Mouse (Mus musculus) CD4-positive helper T cell, adult 2 months (primary cell): ENCODE measurements around the gene Lrfn4.

Experiments used
- DNase-seq: peaks from one replicate; pipeline ENCODE4 v3.0.0-alpha.2; 2012; ENCODE audit warnings: low read depth, missing footprints, low spot score

Gene Lrfn4

DNA sequence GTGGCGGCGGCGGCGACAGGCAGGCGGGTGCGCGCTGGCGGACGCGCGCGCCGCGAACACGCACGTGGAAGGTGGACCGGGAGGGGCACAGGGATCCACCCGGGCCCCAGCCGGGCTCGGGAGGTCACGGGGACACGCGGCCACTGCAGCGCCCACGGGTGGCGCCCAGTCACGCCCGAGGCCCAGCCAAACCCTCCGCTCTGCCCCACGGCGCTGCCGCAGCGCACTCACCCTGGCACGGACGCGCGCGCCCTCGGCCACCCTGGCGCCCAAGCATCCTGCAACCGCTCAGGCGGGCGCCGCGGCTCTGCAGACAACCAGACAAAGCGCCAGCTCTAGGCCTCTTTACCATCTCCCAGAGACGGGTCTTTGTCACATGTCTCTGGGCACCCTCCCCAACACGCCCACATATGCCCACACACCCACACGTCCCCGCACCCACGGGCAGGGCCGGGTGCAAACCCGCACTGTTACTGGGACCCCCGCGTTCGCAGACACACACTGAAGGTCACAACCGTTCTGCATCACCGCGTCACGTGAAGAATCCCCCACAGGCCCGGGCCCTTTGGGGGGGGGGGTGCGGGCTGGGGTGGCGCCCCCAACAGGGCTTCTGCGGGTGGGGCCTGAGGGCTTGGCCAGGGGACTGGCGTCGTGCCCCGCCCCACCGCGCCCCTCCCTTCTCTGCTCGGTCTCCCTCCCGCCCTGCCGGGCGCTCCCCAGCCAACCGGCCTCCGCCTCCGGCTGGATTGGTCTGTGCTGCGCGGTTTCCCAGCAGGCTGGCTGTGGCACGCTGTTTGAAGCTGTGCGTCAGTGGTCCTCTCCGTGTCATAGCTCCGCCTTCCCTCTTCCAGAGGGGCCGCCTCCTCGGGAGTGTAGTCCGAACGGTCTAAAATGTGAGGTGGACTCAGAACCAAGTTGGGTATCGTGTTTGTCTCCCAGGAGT, at the start of gene Lrfn4:
TSS of gene Lrfn4 (minus strand) at position 517 of the 943 bp plus-strand sequence.
- DNase-seq = peak; percentile 72

DNA sequence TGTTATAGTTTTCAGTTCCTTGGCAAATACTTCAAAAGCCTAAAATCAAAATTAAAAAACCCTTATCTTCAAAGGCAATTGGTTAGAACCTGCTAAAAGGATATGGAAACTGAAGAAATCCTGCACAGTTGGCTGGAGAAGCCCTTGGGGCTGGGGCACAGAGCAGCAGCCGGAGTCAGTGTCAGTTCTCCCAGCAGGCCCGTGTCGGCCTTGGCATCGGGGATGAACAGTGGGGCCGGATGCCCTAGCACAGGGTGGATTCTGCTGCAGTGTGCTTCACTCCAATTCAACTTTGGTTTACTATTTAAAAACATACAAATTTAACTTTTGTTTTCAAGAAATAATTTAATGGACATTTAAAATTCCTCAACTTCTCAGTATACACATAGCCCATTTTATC, 42.7 kb upstream of the Lrfn4 start:
- DNase-seq = no peak

DNA sequence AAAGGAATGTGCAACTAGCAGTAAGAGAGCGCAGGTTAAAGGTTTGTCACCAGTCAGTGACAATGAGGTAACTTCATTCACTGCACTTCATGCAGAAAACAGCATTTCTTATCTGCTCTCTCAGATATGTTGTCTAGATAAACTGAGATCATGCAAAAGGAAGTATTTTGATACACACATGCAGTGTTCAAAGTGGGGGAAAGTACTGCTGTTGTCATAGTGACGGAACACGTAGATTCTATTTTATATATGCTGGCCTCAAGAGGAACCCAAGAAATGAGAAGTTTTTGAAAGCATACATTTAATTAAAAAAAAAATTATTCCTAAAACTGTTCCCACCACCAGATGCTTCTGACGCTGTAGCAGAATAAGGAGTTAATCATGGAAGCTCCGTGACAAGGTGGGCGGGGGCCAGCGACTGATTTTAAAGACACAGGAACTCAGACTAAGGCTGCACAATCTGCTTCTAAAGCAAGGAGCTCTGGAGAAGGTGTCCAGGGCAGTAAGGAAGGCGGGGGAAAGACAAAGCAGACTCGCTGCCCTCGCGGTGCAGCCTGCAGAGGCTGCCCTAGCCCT, 31.5 kb upstream of the Lrfn4 start:
- no peak for DNase-seq

DNA sequence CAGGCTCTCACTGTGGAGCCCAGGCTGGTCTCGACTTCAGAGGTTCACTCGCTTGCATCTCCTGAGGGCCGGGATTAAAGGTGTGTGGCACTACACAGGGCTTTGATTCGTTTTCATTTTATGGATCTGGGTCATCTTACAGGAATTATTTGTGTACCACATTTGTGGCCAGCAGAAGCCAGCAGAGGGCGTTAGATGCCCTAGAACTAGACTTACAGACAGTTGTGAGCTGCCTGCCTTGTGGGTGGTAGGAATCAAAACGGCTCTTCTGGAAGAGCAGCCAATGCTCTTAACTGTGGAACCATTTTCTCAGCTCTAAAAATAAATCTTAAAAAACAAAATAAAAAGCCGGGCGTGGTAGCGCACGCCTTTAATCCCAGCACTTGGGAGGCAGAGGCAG, 28.8 kb upstream of the Lrfn4 start:
- no peak for DNase-seq

DNA sequence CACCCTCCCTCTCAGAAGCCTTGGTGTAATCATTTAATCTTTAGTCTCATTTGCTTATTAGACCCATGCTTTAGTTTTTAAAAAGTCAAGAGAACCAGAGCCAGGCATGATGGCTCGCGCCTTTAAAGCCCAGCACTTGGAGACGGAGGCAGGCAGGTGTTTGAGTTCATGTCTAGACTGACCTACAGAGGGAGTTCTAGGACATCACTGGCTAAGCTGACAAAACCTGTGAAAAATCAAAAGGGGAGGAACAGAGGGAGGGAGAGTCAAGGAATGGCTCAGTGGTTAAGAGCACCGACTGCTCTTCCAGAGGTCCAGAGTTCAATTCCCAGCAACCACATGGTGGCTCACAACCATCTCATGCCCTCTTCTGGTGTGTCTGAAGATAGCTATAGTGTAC, 20.5 kb upstream of the Lrfn4 start:
- DNase-seq = no peak

DNA sequence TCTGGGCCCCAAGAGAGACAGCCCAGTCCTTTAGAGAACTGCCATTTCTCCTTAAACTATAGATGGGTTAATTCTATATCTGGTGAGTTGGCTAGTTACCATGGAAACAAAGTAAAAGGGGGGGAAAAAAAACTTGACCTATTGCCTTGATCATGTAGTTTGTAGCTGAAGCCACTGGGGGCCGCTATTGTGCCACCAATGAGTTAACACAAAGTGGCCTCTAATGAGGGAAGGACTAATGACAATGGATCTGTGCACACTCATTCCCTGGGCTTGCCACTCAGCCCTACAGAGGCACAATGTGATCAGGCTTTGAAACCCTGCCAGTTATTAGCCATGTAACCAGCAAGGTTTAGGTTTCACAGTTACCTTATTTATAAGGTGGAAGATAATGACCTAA, 13.4 kb upstream of the Lrfn4 start:
- peak; percentile 67 for DNase-seq

DNA sequence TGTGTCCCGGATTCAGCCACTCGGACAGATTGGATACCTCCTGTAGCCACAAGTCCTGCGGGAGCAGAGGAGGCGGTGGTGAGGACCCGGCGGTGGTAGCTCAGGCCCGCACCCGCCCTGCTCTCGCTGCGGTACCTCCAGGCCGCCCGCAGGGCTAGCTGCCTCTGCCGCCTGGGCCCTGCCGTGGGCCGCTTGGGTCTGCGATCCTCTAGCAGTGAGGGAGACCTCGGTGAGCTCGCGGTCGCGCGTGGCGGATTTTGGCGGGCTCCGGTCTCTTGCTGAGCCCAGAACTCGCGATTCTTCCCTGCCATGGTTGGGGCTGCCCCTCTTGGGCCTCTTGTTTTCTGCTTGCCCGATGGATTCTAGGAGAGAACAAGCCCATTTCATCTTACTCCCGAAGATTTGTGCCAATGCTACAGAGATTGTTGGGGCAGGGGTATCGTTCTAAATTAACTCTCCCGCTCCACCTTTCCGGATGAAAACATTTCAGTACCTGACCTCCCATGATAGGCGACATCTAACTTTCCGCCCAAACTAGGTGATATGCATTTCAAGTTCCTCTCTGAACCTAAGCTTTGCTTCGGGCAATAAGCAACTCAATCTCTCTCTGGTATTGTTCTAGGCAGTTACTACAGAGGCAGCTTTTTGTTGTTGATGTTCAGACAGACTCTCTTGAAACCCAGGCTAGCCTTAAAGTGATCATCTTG, 10.5 kb upstream of the Lrfn4 start:
- no peak for DNase-seq

DNA sequence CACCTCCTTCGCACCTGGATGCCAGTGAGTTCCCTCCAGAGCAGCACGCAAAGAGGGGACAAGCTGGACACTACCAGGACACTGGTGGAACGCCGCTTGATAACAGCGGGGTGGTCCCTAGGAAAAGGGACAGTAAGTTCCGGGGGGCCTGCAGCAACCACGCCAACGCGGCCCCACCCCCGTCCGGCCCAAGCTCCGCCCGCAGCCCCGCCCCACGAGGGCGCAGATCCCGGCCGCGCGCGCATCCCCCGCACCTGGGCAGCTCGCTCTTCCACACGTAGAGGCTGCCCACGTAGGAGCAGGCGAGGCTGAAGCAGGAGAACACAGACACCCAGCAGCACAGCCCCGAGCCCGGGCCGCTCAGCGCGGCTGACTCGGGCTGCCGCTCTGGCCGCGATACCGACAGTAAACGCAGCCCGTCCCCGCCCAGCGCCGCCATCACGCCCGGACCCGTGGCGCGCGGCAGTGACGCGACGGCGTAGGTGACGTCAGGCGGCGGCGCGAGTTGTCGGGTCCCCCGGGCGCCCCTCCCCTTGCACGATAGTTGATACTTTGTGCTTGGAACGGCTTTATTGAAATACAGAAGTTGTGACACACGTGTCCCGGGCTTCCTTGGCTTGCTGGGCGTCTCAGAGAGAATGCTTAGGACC, 9.8 kb upstream of the Lrfn4 start, which contains the start of gene Rce1:
TSS of gene Rce1 (minus strand) at position 463 of the 650 bp plus-strand sequence.
- DNase-seq = peak; percentile 94

DNA sequence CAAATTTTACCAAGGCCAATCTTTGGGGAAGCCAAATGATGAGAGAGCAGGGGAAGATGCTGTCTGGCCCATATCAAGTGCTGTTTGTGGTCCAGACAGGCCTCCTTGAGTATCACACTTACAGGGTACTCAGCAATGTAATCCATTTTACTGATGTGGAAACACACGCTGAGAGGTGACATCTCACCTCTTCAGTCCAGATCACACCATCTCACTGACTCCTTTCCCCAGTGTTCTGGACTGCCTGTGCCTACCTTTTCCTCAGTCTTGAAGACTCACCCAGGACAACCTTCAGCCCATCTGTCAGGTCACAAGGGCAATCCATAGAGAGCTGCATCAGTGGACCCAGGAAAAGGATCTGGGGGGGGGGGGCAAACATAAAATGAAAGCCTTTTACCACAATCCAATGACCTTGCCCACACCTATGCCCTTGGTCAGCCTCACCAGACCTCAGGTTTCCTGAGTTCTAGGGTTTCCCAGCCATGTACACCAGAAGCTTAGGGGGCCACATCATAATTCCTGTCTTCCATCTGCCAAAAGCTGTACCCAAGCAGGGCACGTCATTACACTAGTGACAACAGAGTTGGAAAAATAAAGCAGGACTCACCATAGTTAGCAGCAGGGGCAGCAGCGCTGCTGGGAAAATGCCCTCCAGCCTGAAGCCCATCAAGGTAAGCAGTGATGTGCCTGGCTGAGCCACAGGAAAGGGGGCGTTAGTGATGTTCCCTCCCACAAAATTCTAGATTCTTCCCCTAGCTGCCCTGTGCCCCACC, 9.1 kb upstream of the Lrfn4 start:
- no peak for DNase-seq

DNA sequence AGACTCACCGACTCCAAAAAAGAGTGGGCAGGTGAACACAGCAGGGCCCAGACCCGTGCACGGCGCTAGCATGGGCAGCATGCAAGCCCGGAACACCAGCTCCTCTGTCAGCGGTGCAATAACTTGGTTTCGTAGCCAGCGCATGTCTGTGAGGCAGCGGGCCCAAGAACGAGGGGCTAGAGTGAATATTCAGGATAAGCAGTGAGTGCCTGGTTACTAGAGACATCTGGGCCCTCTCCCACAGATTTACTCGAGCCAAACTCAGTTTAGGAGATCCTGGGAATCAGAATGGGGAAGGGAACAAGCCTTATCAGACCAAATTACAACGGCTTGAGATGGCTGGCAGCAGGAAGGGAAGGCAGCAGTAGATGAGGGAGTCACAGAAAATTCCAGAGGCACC, 8.5 kb upstream of the Lrfn4 start:
- DNase-seq = no peak

DNA sequence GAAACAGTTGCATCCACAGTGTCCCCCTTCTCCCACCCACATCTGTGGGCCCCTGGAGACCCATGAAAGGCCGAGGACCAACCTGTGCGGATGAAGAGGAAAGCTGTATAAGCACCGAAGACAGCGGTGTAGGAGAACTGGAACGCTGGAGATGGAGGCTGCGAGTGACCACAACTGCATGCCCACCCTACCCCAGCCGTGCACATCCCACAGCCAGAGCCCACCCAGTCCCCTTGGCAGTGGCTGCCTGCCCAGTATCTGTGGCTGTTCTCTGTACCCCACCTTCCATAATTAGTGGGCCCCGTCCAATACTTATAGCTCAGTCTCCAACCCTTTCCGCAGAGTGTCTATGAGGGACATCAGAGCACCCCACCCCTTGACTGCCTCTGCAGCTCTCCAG, 8.0 kb upstream of the Lrfn4 start:
- DNase-seq = no peak

DNA sequence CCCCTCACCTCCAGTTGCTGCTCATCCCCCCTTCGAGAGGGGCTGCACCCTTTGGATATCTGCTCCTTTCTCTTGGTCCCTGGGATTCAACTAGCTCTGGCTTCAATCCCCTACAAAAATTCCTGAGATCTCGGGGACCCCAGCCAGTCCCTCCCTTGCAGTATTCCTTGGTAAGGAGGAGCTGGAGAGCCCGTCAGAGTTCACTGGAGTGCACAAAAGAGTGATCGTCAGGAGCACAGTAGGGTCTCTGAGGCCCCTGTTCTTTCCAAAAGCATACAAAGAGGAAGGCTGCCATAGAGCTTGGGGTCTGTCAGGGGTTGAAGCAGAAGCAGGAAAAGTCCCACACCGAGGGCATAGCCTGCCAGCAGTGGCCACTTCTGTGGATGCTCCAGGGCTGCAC, 7.3 kb upstream of the Lrfn4 start:
- DNase-seq = no peak

DNA sequence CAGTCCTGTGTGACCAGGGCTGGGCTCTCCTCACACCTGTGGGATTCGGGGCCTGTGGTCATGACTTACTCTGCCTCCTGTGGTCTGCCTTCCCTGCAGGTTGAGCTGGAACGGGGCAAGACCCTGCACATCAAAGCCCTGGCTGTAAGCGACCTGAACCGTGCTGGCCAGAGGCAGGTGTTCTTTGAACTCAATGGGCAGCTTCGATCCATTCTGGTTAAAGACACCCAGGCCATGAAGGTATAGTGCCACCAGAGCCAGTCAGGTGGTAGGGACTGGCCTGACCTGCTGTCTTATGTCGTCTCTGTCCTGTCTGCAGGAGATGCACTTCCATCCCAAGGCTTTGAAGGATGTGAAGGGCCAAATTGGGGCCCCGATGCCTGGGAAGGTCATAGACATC, 5.3 kb upstream of the Lrfn4 start:
- no peak for DNase-seq

DNA sequence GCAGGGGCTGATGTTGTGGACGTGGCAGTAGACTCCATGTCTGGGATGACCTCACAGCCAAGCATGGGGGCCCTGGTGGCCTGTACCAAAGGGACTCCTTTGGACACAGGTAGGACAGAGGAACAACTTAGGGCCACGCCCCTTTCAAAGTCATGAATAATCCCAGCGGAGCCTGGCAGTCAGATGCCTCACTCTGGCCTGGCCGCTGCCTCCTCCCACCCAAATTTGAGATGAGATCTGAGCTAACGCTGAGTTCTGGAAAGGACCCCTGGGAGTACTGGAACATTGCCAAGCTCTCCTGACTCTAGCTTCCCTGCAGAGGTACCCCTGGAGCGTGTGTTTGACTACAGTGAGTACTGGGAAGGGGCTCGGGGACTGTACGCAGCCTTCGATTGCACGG, 4.0 kb upstream of the Lrfn4 start:
- no peak for DNase-seq

DNA sequence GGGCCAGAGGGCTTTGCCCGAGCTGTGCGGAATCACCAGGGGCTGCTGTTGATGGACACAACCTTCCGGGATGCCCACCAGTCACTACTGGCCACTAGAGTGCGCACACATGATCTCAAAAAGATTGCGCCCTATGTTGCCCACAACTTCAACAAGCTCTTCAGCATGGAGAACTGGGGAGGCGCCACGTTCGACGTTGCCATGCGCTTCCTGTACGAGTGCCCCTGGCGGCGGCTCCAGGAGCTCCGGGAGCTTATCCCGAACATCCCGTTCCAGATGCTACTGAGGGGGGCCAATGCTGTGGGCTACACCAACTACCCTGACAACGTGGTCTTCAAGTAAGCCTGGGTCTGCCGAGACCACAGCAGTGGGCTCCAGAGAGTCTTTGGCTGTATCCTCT, 2.7 kb upstream of the Lrfn4 start:
- no peak for DNase-seq

DNA sequence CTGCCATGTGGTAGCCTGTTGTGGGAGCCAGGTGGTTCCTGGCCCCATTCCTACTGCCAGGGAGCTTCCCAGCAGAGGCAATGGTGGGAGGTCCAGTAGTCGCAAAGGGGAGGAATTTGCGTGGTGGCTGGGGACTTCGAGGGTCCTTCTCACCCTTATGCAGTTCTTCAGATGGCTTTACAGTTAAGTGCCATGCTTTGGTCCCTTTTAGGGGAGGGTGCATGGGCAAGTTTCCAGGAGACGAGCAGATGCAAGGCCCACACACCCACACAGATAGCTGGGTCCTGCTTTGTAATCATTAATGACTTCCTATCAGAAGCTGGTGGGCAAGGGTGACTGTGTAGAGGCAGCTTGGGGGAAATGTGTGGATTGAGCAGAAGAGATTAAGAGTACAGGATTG, 1.1 kb upstream of the Lrfn4 start:
- no peak for DNase-seq

DNA sequence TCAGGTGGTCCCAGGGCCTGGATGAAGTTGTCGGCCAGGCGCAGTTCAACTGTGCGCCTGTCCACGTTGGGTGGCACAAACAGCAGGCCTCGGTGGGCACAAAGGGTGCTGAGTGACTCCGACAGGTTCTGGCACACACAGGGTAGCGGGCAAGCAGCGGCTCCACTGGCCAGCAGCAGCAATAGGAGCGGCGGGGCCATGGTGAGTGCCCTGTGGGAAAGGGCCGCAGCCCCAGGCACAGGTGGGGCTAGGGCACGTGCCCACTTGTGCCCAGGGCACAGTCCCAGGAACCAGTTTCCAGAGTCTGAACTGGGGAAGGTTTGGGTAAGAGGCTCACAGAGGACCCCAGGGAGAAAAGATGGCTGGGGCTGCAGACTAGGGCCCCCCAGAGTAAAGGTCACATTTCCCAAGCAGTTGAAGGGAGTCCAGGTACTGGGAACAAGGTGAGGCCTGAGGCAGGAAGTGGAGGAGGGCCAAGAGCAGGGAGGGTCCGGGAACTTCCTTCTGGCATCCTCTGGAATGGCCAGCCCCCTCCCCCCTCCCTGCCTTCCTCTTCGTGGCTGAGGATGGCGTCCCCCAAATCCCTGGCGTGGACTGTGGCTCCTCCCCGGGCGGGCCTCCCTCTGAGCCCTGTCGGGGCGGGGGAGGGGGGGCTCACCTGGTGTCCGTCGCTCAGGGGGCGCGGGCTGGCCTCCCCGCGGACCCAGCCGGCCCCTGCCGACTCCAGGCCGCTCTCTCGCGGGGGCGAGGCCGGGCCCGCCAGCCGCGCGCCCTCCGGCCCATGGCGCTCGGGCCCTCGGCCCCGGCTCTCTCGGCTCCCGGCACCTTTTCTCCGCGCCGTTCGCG, 939 bp downstream of the Lrfn4 start:
- no peak for DNase-seq

DNA sequence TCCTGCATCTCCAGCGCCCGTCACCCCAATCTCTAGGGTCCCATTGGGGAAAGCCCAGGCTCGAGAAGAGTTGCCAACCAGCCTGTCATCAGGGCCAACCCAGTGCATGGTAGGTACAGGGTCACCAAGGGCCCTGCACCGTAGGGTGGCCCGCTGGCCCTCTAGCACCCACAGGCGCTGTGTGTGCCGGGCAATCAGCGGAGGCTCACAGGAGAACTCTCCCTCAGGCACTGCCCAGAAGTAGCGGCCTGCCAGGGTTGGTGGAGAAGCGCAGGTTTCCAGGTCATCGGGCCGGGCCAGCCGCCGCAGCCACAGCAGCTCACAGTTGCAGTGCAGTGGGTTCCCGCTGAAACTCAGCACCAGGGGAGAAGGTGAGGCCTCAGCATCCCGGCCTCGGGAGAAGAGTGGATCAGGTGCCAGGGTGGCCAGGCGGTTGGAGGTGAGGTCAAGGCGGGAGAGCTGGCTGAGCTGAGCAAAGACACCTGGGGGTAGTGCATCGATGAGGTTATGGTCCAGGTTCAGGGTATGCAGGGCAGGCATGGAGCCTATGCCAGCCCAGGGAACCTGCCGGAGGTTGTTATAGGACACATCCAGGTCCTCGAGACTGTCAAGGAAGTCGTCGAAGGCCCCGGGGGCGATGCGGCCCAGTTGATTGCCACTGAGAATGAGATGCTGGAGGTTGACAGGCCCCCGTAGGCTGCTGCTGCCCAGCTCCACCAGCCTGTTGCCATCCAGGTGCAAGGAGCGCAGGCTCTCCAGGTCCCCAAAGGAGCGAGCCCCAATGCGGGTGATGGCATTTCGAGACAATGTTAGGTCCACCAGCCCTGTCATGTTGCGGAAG, 1.8 kb downstream of the Lrfn4 start:
- no peak for DNase-seq

DNA sequence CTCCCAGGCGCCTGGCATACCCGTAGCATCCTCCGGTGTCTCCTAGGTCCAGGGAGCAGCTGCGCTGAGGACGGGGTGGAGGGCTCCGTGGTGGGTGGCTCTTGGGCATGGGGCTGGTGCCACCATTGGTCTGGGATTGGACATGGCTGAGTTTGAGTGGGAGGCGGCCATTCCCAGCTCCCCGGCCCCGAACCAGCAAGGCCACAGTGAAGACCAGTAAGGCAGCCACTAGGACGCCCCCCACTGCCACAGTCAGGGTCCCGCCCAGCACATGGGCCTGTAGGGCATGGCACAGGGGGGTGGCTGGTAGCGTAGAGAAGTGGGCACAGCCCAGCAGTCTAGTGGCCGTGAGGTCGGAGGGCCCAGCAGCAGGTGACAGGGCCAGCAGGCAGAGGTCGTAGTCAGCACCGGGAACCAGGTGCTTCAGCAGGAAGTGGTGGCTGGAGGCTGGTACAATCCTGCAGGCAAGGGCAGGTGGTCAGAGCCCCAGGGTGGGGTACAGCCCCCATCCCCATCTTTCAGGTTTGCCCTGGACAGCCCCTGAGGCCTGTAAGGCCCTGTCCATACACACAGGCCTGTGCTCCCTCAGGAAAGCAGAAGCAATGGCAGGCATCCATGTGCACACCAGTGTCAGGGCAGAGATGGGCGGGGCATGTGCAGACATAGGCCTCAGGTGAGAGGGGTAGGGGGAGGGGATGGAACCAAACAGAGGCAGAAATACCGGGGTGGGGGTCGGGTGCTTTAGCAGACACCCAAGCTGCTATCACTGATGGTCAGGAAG, 3.1 kb downstream of the Lrfn4 start:
- no peak for DNase-seq
